Mouse (Mus musculus) frontal cortex, adult 2 months (tissue): Measurements from ENCODE around the gene Phf1. TPM values are rescaled to one million over a fixed set of nuclear protein-coding genes. Genes with fewer than 3 reads are reported as not detected.
"Not testable (repeated sequence)": the region's sequence is repeated elsewhere in the genome, so short reads cannot be mapped to it uniquely, and the experiment has no call there.

ENCODE experiments used
- DNase-seq, 2 experiments: peaks; one replicate each; pipeline ENCODE4 v3.0.0; 2022; ENCODE audit warnings: low spot score in 1 of 2; ENCODE audit errors: extremely low spot score in 1 of 2
- polyA plus RNA-seq: library from polyadenylated mRNA; depleted of rRNA; stranded (reverse); fragments of >200 nt; gene quantifications from 2 replicates; pipeline ENCODE4 v1.2.3, GENCODE M21; 2012; rRNA removed

Gene Phf1
- 44.1 and 44.7 TPM in 2 replicates for polyA plus RNA-seq

GRCm38 (mm10) chr17:26932839-26933398 lies at the start of gene Phf1:
TSS of gene Phf1 (plus strand) at chr17:26933052.
- DNase-seq: peak; percentile 88 to 97

DNA sequence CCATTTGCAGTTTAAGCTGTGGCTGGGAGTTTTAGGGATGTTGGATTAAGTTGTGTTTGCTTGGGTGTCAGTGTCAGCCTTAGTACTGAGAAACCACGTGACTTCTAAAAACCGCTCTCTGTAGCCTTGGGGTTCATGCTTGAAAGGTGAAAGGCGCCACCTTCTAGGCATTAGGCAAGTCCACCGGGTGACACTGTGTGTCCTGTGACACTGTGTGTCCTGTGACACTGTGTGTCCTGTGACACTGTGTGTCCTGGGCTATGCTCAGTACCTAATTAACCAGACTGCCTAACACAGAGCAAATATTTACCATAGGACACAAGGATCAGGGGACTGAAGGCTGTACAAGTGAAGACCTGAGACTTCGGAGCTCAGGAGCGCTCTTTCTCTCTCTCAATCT lies 49.3 kb upstream of the Phf1 start:
- no peak for DNase-seq

- peak in 1 of 2 experiments; percentile 71 for DNase-seq
Measured at GRCm38 (mm10) chr17:26884995-26885926, 47.6 kb upstream of the Phf1 start.

GRCm38 (mm10) chr17:26886047-26886749 lies 46.7 kb upstream of the Phf1 start:
- peak; percentile 52 to 90 for DNase-seq

DNA sequence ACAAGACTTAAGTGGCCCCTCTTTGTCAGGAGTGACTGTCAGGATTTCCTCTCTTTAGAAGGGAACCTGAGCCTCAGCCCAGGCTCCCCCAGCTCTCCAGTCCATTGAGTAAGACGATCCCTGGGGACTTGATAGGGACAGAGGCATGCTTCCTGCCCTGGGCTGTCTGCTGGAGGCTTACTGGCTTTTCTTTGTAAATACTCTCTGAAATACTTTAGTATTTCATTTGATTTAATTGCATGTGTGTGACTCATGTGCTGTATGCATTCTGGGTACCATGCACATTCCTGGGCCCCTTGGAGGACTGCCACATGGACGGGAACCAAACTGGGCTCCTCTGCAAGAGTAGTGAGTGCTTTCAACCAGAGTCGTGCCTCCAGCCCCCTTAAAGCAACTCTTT lies 44.9 kb upstream of the Phf1 start:
- no peak for DNase-seq

DNA sequence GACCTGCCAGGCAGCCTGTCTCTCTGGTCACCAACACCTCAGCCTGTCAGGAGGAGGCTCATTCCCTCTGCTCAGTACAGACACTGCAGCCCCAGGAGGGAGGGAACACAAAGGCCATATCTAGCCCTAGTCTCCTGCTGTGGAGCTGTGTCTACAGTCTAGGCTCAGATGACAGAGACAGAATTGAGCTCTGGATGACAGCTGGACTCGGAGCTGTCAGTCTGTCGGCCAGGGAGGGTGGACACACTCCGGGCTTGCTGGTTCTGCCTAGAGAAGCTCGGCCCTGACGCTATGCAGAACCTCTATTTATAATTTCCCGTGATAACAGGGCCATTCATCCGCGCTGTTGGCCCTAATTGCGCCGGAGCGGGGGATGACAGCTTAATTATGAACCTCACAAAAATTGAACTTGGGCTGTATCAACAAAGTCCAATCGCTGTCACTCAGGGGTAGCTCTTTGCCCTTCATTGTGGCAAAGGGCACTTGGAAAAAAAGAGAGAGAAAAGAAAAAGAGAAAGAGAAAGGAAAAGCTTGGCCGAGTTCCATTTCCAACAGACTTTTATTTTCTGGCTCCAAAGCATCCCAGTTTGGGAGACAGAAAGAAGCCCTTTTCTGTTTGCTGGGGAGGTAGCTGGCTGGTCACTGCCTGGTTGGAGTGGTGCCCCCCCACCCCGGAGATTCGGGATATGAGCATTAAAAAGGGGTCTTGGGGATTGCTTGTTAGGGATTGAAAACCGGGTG lies 40.0 kb upstream of the Phf1 start:
- no peak for DNase-seq

DNA sequence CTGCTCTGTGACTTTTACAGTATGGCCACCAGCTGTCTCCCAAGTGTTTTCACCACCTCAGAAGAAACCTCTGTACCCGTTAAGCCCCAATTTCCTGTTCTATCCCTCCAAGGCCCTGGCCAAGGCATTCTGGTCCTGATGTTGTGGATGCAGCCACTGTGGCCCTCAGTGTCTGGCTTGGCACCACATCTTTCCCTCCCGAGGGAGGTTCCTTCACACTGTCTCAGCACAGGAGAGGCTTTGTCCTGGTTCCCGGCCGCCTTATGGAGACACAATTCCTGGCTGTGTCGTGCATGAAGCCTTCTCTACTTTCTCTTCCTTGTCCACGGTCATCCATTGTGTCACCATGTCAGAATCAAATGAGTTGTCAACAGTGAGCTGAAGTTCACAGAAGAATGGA lies 39.4 kb upstream of the Phf1 start:
- DNase-seq: no peak

DNA sequence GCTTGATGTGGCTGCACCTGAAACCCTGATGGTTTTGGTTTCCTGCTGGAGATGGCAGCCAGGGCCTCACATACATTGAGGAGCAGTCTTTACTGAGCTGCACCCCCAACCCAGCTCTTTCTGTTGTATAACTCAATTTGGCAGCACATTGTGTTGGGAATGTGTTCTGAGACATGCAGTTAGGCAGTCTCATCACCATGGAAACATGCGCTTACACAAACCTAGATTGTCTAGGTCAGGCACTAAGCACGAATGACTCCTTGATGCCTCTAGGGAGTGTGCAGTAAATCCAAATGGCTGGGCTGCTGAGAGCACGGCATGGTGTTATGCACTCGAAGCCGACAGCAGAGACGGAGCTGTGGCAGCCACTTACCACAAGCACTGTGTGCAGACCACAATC lies 38.5 kb upstream of the Phf1 start:
- peak in 1 of 2 experiments; percentile 59 for DNase-seq

GRCm38 (mm10) chr17:26895578-26895977 lies 37.3 kb upstream of the Phf1 start:
- peak in 1 of 2 experiments; percentile 71 for DNase-seq

- DNase-seq: no peak
Measured at GRCm38 (mm10) chr17:26900916-26901315, 31.9 kb upstream of the Phf1 start.

GRCm38 (mm10) chr17:26904320-26904719 lies 28.5 kb upstream of the Phf1 start:
- no peak for DNase-seq

DNA sequence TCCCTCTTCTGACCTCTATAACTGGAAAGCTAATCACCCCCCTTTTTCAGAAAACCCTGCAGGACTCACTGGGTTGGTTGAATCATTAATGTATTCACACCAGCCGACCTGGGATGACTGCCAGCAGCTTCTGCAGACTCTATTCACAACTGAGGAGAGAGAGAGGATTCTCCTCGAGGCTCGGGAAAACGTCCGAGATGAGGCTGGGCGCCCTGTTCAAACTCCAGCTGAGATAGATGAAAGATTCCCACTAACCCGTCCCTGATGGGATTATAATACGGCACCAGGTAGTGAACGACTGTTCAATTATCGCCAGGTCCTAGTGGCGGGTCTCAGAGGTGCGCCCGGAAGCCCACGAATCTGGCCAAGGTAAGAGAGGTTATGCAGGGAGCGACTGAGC lies 25.3 kb upstream of the Phf1 start:
- DNase-seq: not testable (repeated sequence)

GRCm38 (mm10) chr17:26915248-26915647 lies 17.6 kb upstream of the Phf1 start:
- DNase-seq: no peak

DNA sequence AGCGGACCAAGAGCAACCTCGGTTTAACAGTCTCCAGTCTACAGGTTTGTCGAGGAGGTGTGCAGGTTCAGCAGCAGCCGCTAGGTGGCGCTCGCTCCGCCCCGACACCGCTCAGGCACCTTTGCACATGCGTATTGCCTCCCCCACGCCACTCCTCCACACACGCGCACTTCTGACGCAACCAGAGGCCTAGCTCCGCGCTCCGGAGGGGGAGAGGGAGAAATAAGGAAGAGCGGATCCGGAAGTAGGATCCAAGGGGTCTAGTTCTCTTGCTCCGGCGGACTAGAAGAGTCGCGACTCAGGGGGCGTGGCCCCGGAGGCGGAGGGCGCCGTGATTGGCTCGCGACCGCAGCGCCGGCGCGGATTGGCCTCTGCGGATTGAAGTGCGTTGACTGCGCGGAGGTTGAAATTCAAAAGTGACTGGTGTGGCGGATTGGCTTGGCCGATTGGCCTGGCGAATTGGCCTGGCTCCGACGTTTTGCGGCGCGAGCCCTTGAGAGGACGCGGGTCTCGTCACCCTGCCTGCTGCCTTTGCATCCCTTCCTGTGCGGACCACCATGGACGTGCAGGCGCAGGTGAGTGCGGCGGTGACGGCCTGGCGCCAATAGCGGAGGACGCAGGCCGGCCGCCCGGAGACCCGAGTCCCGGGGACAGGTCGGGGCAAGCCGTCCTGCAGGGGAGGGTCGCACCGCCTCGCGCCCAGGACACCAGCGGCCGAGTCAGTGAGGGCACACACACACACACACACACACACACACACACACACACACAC lies 16.0 kb upstream of the Phf1 start, which contains the start of gene Kifc5b:
Kifc5b (plus strand) TSS at position 381 of the 772 bp plus-strand sequence.
- peak; percentile 99 to 100 for DNase-seq

- DNase-seq: not testable (repeated sequence)
Measured at GRCm38 (mm10) chr17:26917560-26917959, 15.3 kb upstream of the Phf1 start.

DNA sequence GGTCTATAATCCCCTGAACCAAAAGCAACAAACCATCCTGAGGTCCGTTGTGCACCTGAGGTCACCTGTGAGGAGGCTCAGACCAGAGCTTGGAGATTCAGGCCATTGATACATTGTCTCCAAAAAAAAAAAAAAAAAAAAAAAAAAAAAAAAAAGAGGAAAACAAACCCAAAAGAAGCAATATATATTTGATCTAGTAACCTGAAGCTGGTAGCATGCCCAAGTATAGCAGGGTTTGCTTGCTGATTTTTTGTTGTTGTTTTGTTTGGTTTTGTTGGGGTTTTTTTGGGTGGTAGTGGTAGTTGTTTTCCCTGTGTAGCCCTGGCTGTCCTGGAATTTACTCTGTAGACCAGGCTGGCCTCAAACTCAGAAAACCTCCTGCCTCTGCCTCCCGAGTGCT lies 14.5 kb upstream of the Phf1 start:
- no peak for DNase-seq

DNA sequence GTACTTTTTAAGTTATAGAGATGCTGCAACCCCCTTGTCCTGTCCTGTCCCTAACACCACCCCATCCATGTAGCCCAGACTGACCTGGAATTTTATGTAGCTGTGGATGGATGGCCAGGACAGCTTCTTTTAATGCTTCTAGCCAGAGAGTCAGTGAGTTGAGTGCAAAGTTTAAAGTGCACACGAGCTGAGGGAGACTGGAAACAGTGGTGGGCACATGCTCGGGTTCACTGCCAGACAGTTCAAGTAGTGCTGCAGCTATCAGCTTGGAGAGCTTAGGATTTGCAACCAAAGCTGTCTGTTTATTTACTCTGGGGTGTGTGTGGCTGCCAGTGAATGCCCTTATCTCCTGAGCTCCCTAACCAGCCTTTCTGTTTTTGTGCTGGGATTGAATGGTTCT lies 13.3 kb upstream of the Phf1 start:
- not testable (repeated sequence) for DNase-seq

- DNase-seq: not testable (repeated sequence)
Measured at GRCm38 (mm10) chr17:26922368-26922767, 10.5 kb upstream of the Phf1 start.

GRCm38 (mm10) chr17:26925414-26925813 lies 7.4 kb upstream of the Phf1 start:
- not testable (repeated sequence) for DNase-seq

DNA sequence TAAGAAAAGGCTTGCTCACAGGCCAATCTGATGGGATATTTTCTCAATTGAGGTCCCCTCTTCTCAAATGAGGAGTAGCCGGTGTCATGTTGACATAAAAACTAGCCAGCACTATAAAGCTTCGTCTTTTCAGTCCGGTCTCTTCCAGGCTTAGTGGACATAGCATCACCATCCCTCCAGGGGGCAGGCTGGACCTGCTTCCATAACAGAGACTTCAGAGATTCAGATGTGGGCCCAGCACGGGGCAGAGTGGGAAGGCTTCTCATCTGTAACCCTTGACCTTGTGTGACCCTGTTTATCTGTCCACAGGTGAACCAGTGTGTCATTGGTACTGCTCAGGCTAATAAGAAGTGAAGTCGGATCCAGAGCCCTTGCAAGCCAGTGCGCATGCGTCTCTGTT lies 1.1 kb upstream of the Phf1 start:
- DNase-seq: peak in 1 of 2 experiments; percentile 56
